Mouse (Mus musculus) limb, embryonic 14.5 days (tissue): Measurements from ENCODE around the gene Ehmt1. TPM values are rescaled to one million over a fixed set of nuclear protein-coding genes. Genes with fewer than 3 reads are reported as not detected.

Experiments used
- ATAC-seq: fragments of 200-750 bp; cut with Nextera tagmentation; 2 replicates; pipeline ENCODE4 v1.8.0; 2017; ENCODE audit warnings: low read depth, moderate number of reproducible peaks, moderate TSS enrichment; ENCODE audit not compliant: low FRiP score
- DNase-seq: peaks from one replicate; pipeline ENCODE4 v3.0.0-alpha.2; 2015; ENCODE audit warnings: low spot score
- H3K27ac ChIP-seq: fragments of 300-500 bp; sonication (generic); replicated peaks from 2 replicates; pipeline ENCODE4 v1.5.1; 2014; ENCODE audit warnings: low read depth, mild to moderate bottlenecking, low read length, moderate library complexity, mixed read lengths
- H3K27me3 ChIP-seq: fragments of 300-500 bp; sonication (generic); 2 replicates; pipeline ENCODE4 v1.6.1; 2014; ENCODE audit warnings: low read length, mixed read lengths; ENCODE audit not compliant: control insufficient read depth, insufficient read depth
- H3K36me3 ChIP-seq: fragments of 300-500 bp; sonication (generic); 2 replicates; pipeline ENCODE4 v1.6.1; 2014; ENCODE audit warnings: mild to moderate bottlenecking, low read length, moderate library complexity, mixed read lengths; ENCODE audit not compliant: control insufficient read depth, insufficient read depth
- H3K4me1 ChIP-seq: fragments of 300-500 bp; sonication (generic); 2 replicates; pipeline ENCODE4 v1.6.1; 2014; ENCODE audit warnings: antibody characterized with exemption, low read length, mixed read lengths; ENCODE audit not compliant: control insufficient read depth, insufficient read depth
- H3K4me2 ChIP-seq: fragments of 300-500 bp; sonication (generic); replicated peaks from 2 replicates; pipeline ENCODE4 v1.6.1; 2014; ENCODE audit warnings: low read depth, mild to moderate bottlenecking, low read length, moderate library complexity; ENCODE audit not compliant: severe bottlenecking
- H3K4me3 ChIP-seq: fragments of 300-500 bp; sonication (generic); replicated peaks from 2 replicates; pipeline ENCODE4 v1.5.1; 2014; ENCODE audit warnings: low read length
- H3K9ac ChIP-seq: fragments of 300-500 bp; sonication (generic); 2 replicates; pipeline ENCODE4 v1.6.1; 2014; ENCODE audit warnings: mild to moderate bottlenecking, low read depth, low read length, moderate library complexity; ENCODE audit not compliant: severe bottlenecking
- H3K9me3 ChIP-seq: fragments of 300-500 bp; sonication (generic); 2 replicates; pipeline ENCODE4 v1.6.1; 2016; ENCODE audit warnings: low read length; ENCODE audit not compliant: control insufficient read depth
- POLR2A ChIP-seq: fragments of 200-500 bp; IDR thresholded peaks from 2 replicates; pipeline ENCODE4 v1.8.0; 2012; ENCODE audit warnings: inconsistent platforms, mild to moderate bottlenecking, moderate library complexity, borderline replicate concordance; ENCODE audit not compliant: insufficient read depth, insufficient read length; ENCODE audit errors: extremely low read depth
- WGBS: fragments of 180-500 bp; shearing (Covaris S2); extraction: QIAGEN DNeasy Blood & Tissue Kit; methylation state at CpG from one replicate; pipeline ENCODE4 v1.1.7; 2014; 5-methylcytosine and 5-hydroxymethylcytosine counted together
- polyA plus RNA-seq, 2 experiments: library from polyadenylated mRNA; depleted of rRNA in 1 of 2; stranded (reverse) in 1 of 2; unstranded in 1 of 2; fragments of >200 nt; fragmentation: Nextera tagmentation in 1 of 2; extraction: Ambion mirVana in 1 of 2; gene quantifications; 2 replicates each; pipeline versions ENCODE4 v1.2.1 to v1.2.3; 2012 to 2014

Ehmt1 gene
- polyA plus RNA-seq, 2 experiments = 74.6 to 98.3 TPM

DNA sequence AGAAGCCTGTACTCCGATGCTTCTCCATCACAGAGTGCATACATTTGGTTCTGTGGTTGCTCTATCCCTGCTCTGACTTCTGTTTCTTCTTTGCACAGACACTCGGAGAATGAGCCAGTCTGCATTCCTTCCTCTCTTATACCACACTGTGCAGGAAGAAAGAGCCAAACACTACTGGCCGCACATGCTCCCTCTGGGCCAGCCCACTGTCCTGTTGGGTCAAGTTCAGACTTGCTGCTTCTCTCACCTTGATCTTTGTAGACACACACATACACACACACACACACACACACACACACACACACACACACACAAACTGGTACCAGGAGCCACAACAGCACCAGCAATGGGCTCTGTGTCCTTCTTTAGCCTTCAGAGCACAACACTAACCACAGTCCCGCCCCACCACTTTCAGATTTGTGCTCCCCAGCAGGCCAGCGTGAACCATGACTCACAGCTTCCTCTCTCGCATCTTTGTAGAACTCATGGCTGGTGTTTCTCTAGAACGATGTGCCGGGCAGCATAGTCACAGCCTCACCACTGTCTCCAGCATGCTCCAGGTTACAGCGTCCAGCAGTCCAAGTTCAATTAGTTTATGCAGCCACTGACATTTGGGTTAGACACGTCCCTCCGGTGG lies 143.3 kb downstream of the Ehmt1 start:
- no peaks in the 10 kb centered on the region for H3K9me3 ChIP-seq
- H3K4me2 ChIP-seq = no peak overlapping the region
- H3K9ac ChIP-seq = no peak overlapping the region
- H3K4me1 ChIP-seq = no peaks in the 10 kb centered on the region
- H3K27ac ChIP-seq = no peak overlapping the region
- ATAC-seq (no peak), DNase-seq (no peak)
- no peaks in the 10 kb centered on the region for H3K27me3 ChIP-seq
- WGBS = 75% methylated on average over 11 of the region's 11 CpGs
- no peaks in the 10 kb centered on the region for H3K36me3 ChIP-seq
- TF ChIP-seq POLR2A = no peak
- no peak overlapping the region for H3K4me3 ChIP-seq

GRCm38 (mm10) chr2:24774832-24775231 lies 144.6 kb downstream of the Ehmt1 start:
- TF ChIP-seq POLR2A = no peak
- H3K27ac ChIP-seq = no peak overlapping the region
- ATAC-seq (no peak), DNase-seq (no peak)
- H3K4me2 ChIP-seq = no peak overlapping the region
- no peak overlapping the region for H3K9ac ChIP-seq
- 63% methylated on average over 7 of the region's 7 CpGs for WGBS
- H3K9me3 ChIP-seq = no peaks in the 10 kb centered on the region
- no peaks in the 10 kb centered on the region for H3K4me1 ChIP-seq
- H3K4me3 ChIP-seq = no peak overlapping the region
- no peaks in the 10 kb centered on the region for H3K36me3 ChIP-seq
- H3K27me3 ChIP-seq = no peaks in the 10 kb centered on the region

DNA sequence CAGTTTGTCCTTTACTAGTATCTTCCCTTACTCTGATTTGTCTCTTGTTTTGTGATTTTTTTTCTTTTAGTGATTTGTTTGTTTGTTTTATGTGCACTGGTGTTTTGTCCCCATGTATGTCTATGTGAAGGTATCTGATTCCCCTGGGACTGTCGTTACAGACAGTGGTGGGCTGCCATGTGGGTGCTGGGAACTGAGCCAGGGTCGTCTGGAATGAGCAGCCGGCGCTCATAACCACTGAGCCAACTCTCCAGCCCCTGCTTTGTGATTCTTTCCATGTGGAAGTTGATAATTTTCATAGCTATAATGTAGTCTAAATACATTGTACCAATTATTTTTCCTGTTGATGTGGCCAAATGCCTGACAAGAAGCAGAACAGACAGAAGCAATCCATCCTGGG lies 148.6 kb downstream of the Ehmt1 start:
- Histone ChIP-seq H3K9me3 (no peaks in the 10 kb centered on the region), H3K4me3 (no peak overlapping the region), H3K9ac (no peak overlapping the region), H3K4me2 (no peak overlapping the region), H3K27me3 (no peaks in the 10 kb centered on the region), H3K4me1 (no peaks in the 10 kb centered on the region), H3K27ac (no peak overlapping the region), H3K36me3 (no peaks in the 10 kb centered on the region)
- no peak for TF ChIP-seq POLR2A
- no peak for ATAC-seq
- WGBS = 64% methylated on average over 4 of the region's 4 CpGs
- no peak for DNase-seq

DNA sequence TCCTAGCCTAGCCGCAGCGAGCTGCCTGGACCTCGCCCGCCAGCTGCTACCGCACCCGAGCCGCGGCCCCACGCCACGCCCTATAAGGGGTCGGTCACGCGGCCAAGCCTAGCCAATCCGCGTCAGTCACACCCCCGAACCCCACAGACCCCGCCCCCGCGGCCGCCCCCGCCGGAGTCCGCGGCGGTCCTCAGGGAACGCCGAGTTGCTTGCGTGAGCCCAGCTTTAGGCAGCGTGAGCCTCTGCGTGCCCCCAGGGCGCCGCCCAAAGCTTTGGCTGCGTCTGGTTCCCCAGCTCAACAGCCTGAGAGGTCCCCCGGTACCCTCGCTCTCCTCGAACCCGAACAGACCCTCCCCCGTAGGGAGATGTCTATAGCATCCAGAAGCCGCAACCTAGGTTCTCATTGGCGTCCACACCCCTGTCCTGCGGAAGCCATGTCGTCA lies 156.3 kb downstream of the Ehmt1 start, which contains the start of gene Cacna1b:
Cacna1b (minus strand) TSS at position 38 of the 443 bp plus-strand sequence.
- peak within 1 kb of the TSS; percentile 99 for H3K4me2 ChIP-seq
- peak; percentile 75 for DNase-seq
- no peak within 1 kb of the TSS for H3K27ac ChIP-seq
- peaks cover 32% of the 10 kb centered on the region for H3K27me3 ChIP-seq
- no peaks in the 10 kb centered on the region for H3K9me3 ChIP-seq
- 2% methylated on average over 33 of the region's 42 CpGs for whole genome bisulfite sequencing
- H3K4me1 ChIP-seq = peaks cover 8% of the 10 kb centered on the region
- no peak within 1 kb of the TSS for H3K9ac ChIP-seq
- TF ChIP-seq POLR2A = no peak
- ATAC-seq = peak; percentile 89
- H3K36me3 ChIP-seq = no peaks in the 10 kb centered on the region
- H3K4me3 ChIP-seq = peak within 1 kb of the TSS; percentile 52

- Histone ChIP-seq H3K27me3 (peaks cover 32% of the 10 kb centered on the region), H3K27ac (no peak overlapping the region), H3K4me3 (peak overlapping the region; percentile 52), H3K4me2 (peak overlapping the region; percentile 99), H3K9ac (no peak overlapping the region), H3K9me3 (no peaks in the 10 kb centered on the region), H3K36me3 (no peaks in the 10 kb centered on the region), H3K4me1 (peaks cover 8% of the 10 kb centered on the region)
- no peak for DNase-seq
- no peak for TF ChIP-seq POLR2A
- peak; percentile 27; the same call in 1 of the 2 replicates for ATAC-seq
- 0% methylated on average over 23 of the region's 52 CpGs for WGBS
Measured at GRCm38 (mm10) chr2:24762446-24762960, 156.9 kb downstream of the Ehmt1 start.
